Mouse (Mus musculus) granulocyte monocyte progenitor cell, adult 5-6 weeks (primary cell): ENCODE data around the gene Man1a2. TPM values are rescaled to one million over a fixed set of nuclear protein-coding genes. Genes with fewer than 3 reads are reported as not detected.

Experiments
- ATAC-seq: replicated peaks from 2 replicates; pipeline ENCODE4 v1.8.0; 2016; ENCODE audit warnings: mild to moderate bottlenecking, moderate TSS enrichment, inconsistent platforms; ENCODE audit not compliant: poor library complexity, severe bottlenecking
- total RNA-seq, 2 experiments: library from RNA; stranded (forward) in 1 of 2; stranded (reverse) in 1 of 2; fragments of 200-712, 200-1000 nt in 1 of 2; fragments of >200 nt in 1 of 2; fragmentation: Nextera tagmentation in 1 of 2; gene quantifications; 2 replicates each; pipeline ENCODE4 v1.2.3; 2014 to 2017

Man1a2 gene
- total RNA-seq, 2 experiments from 2014 or later, result 17.7 to 68.5 TPM

DNA sequence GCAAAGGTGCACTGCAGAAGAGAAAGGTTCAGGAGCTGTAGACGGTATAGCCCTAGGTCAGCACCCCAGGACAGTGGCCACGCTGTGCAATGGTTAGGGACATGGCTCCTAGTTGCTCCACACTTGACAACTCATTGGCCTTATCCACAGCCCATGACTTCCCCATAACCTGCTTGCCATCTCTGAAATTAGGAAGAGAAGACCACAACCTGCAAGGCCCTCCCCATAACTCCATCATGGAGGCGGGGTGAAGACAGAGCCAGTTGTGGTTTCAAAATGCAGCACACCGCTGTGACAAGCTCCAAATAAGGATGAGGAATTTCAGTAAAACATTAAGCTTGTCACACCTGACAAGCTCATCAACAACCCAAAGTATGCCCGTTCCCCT lies 169.6 kb downstream of the Man1a2 start:
- peak; percentile 58 for ATAC-seq

DNA sequence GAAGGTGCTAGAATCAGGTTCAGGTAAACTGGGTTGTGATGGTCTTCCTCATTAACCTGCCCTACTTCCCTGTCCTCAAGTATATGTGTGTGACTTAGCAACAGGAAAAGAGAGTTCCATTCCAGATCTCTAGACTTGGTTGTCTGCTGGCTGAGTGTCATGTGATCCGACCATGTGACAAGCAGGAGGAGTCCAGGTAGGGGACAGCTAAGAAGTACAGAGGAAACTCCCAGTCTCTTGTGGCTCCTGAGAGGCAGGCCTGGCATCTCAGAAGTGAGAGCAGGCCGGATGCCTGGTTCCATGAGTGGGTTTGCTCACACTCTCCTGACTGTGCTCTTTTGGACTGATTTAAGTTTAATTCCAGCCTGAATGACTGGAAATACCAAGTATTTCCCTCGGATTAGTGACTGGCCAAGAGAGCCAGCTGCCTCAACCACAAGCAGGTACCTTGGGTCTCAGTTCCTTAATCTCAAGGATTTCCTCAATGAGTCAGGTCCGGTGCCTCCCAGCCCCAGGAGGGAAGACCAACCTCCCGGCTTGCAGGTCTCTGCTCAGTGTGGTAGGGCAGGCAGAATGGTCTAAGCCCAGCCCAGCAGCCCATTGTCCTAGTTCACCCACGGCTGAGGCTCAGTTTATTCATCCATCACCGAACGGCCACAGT lies 170.1 kb downstream of the Man1a2 start:
- peak; percentile 86 for ATAC-seq

Other genes starting within 250 kb of the Man1a2 start
- 0.34 TPM in 1 of 2 replicates, not detected in the other for gene Tent5c, start 196.2 kb downstream of the Man1a2 start, total RNA-seq (2014; fragmentation: Nextera tagmentation)
- 0.36 and 0.47 TPM in 2 replicates for gene Tent5c, start 196.2 kb downstream of the Man1a2 start, total RNA-seq (2017)
- gene Vtcn1, start 140.0 kb upstream of the Man1a2 start, total RNA-seq (2014; fragmentation: Nextera tagmentation), result not detected in 2 replicates
- gene Vtcn1, start 140.0 kb upstream of the Man1a2 start, total RNA-seq (2017), result not detected in 2 replicates
- 14.6 and 15.7 TPM in 2 replicates for gene Trim45, start 236.7 kb upstream of the Man1a2 start, total RNA-seq (2014; fragmentation: Nextera tagmentation)
- gene Trim45, start 236.7 kb upstream of the Man1a2 start, total RNA-seq (2017), result 26.2 and 29.3 TPM in 2 replicates